Mouse (Mus musculus): ENCODE measurements around the gene Swap70.

Swap70 gene

GRCm38 (mm10) chr7:110324852-110325251, 103.3 kb downstream of the Swap70 start:
- Histone ChIP-seq H3K27me3 (ENCODE audit: insufficient read depth, low read length) (no peaks in the 10 kb centered on the region), H3K4me3 (replicated peaks; ENCODE audit: low read length) (no peak overlapping the region), H3K36me3 (ENCODE audit: insufficient read depth, low read length) (peaks cover 38% of the 10 kb centered on the region), H3K4me1 (replicated peaks; ENCODE audit: low read depth, low read length) (no peaks in the 10 kb centered on the region), H3K9me3 (ENCODE audit: low read length) (no peaks in the 10 kb centered on the region)
- TF ChIP-seq CTCF (conservative IDR thresholded peaks at IDR 0.05; ENCODE audit: low read length) (no peak), POU5F1 (IDR thresholded peaks at IDR 0.05; ENCODE audit: borderline replicate concordance, low read length) (no peak), NANOG (IDR thresholded peaks at IDR 0.05; ENCODE audit: borderline replicate concordance, low read length) (no peak)

GRCm38 (mm10) chr7:110325381-110326110, 104.0 kb downstream of the Swap70 start:
- Histone ChIP-seq H3K9me3 (ENCODE audit: low read length) (no peaks in the 10 kb centered on the region), H3K4me3 (replicated peaks; ENCODE audit: low read length) (no peak overlapping the region), H3K4me1 (replicated peaks; ENCODE audit: low read depth, low read length) (no peaks in the 10 kb centered on the region), H3K27me3 (ENCODE audit: insufficient read depth, low read length) (no peaks in the 10 kb centered on the region), H3K36me3 (ENCODE audit: insufficient read depth, low read length) (peaks cover 33% of the 10 kb centered on the region)
- TF ChIP-seq CTCF (conservative IDR thresholded peaks at IDR 0.05; ENCODE audit: low read length) (no peak), NANOG (IDR thresholded peaks at IDR 0.05; ENCODE audit: borderline replicate concordance, low read length) (no peak), POU5F1 (IDR thresholded peaks at IDR 0.05; ENCODE audit: borderline replicate concordance, low read length) (no peak)
